Mouse (Mus musculus): ENCODE measurements at regions not wholly inside any gene's neighbourhood (a gene's known extent, or its start where the extent isn't known, plus 50 kb on each side); places are given as distances from the start of the nearest gene placed in this dataset.

DNA sequence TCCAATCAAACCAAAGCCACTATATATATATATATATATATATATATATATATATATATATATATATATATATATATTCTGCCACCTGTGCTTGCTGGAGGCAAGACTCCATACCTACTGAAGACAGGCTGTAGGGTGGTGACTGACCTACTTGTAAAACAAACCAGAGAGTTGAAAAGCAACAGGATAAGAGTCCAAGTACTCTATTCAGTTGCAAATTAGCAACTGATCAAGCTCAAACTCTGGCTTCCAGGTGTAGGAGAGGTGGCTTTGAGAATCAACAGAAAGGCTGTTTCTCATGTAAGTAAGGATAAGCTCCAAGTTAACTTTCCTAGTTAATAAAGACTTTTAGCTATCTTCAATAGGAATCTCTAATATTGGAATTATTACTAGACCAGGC, 355.1 kb upstream of the Ercc4 start:
- TF ChIP-seq POLR2A (IDR thresholded peaks at IDR 0.05; ENCODE audit: control insufficient read depth in 1 of 2, insufficient read depth in 1 of 2, low read depth in 1 of 2, low read length in 2 of 2, poor library complexity in 1 of 2) (no peak), CTCF (IDR thresholded peaks at IDR 0.05 in 2 of 3, conservative IDR thresholded peaks at IDR 0.05 in 1 of 3; ENCODE audit: control insufficient read depth in 1 of 3, insufficient read depth in 1 of 3, low read depth in 2 of 3, low read length in 3 of 3, poor library complexity in 1 of 3, severe bottlenecking in 1 of 3) (no peak), BHLHE40 (IDR thresholded peaks at IDR 0.05; ENCODE audit: borderline replicate concordance, low read depth, low read length) (no peak), ZKSCAN1 (IDR thresholded peaks at IDR 0.05; ENCODE audit: low read depth, low read length) (no peak), CHD2 (IDR thresholded peaks at IDR 0.05; ENCODE audit: low read length) (no peak), MAX (IDR thresholded peaks at IDR 0.05; ENCODE audit: low read length) (no peak), MYB (IDR thresholded peaks at IDR 0.05; ENCODE audit: low read depth, low read length) (no peak), ZMIZ1 (IDR thresholded peaks at IDR 0.05; ENCODE audit: low read depth, low read length) (no peak), MAFK (IDR thresholded peaks at IDR 0.05; ENCODE audit: borderline replicate concordance, low read depth, low read length) (no peak)
